Mouse (Mus musculus): ENCODE results near the gene Cldn22. TPM values are rescaled to one million over a fixed set of nuclear protein-coding genes. Genes with fewer than 3 reads are reported as not detected.

Cldn22 gene
- total and polyA plus RNA-seq, 3 experiments, result not detected

DNA sequence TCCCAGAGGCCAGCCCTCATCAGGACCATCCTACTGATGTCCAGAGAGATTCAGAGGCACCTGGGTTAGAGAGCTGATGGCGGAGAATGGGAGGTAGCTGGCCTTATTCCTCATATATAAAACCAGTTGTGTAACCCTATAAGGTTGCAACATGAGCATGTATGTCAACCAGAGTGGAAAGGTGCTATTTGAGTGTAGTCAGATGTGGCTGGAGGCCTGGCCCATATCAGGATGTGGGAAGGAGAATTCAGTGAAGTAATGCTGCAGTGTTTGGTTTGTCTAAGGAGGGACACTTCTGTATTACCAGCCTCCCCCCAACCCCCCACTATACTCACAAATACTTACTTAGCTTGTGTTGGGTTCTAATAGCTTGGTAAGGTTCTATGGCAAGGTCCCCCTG is 20.0 kb upstream of the Cldn22 start:
- Histone ChIP-seq H3K4me3 (ENCODE audit: control insufficient read depth in 1 of 2, insufficient read depth in 1 of 2, low read depth in 2 of 2, low read length in 2 of 2) (no peak overlapping the region), H3K27me3 (ENCODE audit: control insufficient read depth in 1 of 2, insufficient read depth in 2 of 2, low read length in 2 of 2) (no peaks in the 10 kb centered on the region), H3K9ac (ENCODE audit: control insufficient read depth, low read depth, low read length, poor library complexity, severe bottlenecking) (no peak overlapping the region), H3K27ac (ENCODE audit: control insufficient read depth, low read depth, low read length) (no peak overlapping the region), H3K4me1 (ENCODE audit: control insufficient read depth in 1 of 2, insufficient read depth in 2 of 2, low read length in 2 of 2) (peaks cover 0 to 2% of the 10 kb centered on the region in 2 experiments; a peak in 1 of 4 replicates), H3K79me2 (ENCODE audit: control insufficient read depth, insufficient read depth, low read length, poor library complexity) (no peaks in the 10 kb centered on the region), H3K9me3 (replicated peaks; ENCODE audit: insufficient read depth, low read length) (no peaks in the 10 kb centered on the region), H3K36me3 (ENCODE audit: control insufficient read depth in 1 of 2, insufficient read depth in 2 of 2, low read length in 2 of 2) (peaks cover 0 to 2% of the 10 kb centered on the region in 2 experiments; a peak in 2 of 4 replicates)
- no peak for DNase-seq (ENCODE audit: low read depth, low spot score)
- TF ChIP-seq ETS1 (IDR thresholded peaks at IDR 0.05; ENCODE audit: low read depth, low read length) (no peak), CTCF (IDR thresholded peaks at IDR 0.05 in 2 of 3, conservative IDR thresholded peaks at IDR 0.05 in 1 of 3; ENCODE audit: control insufficient read depth in 1 of 3, insufficient read depth in 1 of 3, low read depth in 2 of 3, low read length in 3 of 3, poor library complexity in 1 of 3, severe bottlenecking in 1 of 3) (no peak)

DNA sequence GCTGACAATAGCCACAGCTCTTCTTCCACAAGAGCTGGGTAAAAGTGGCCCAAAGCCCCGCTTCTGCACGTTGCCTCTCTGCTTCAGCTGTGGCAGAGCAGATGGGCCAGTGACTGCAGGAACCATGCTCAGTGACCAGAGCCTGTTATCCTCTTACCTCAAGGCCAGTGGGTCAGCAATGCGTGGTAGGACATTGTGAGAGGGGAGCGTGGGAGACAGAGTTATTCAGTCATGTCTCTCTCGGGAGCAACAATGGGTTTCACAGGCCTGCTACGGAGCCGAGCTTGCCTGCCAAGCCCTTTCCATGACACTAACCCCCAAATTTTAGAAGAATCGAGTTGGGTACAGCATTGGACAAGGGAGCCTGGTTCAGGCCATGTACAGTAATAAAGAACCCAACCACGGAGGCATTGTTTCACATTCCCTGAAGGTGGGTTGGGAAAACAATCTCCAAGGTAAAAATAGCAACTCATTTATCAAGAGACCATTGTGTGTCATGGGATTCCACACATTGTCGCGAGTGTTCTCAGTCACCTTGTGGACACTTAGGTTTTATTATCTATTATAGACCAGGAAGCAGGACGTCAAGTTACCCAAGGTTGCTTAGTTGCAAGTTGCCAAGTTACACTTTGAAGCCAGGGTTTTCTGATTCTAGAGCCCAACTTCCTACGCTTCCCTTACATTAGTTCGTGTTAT is 14.2 kb upstream of the Cldn22 start:
- H3K4me3 ChIP-seq (ENCODE audit: control insufficient read depth in 1 of 2, insufficient read depth in 1 of 2, low read depth in 2 of 2, low read length in 2 of 2), result no peak overlapping the region
- H3K79me2 ChIP-seq (ENCODE audit: control insufficient read depth, insufficient read depth, low read length, poor library complexity), result no peaks in the 10 kb centered on the region
- H3K27me3 ChIP-seq (ENCODE audit: control insufficient read depth in 1 of 2, insufficient read depth in 2 of 2, low read length in 2 of 2), result no peaks in the 10 kb centered on the region
- no peaks in the 10 kb centered on the region for H3K36me3 ChIP-seq (ENCODE audit: control insufficient read depth in 1 of 2, insufficient read depth in 2 of 2, low read length in 2 of 2)
- no peak overlapping the region for H3K27ac ChIP-seq (ENCODE audit: control insufficient read depth, low read depth, low read length)
- no peaks in the 10 kb centered on the region for H3K9me3 ChIP-seq (replicated peaks; ENCODE audit: insufficient read depth, low read length)
- no peak for DNase-seq (ENCODE audit: low read depth, low spot score)
- no peak for TF ChIP-seq TBP (IDR thresholded peaks at IDR 0.05; ENCODE audit: low read depth, low read length)
- TF ChIP-seq HCFC1 (IDR thresholded peaks at IDR 0.05; ENCODE audit: low read depth, low read length), result no peak
- no peak for TF ChIP-seq NELFE (IDR thresholded peaks at IDR 0.05; ENCODE audit: low read depth, low read length)
- no peak for TF ChIP-seq MAZ (IDR thresholded peaks at IDR 0.05; ENCODE audit: low read depth, low read length)
- no peak for TF ChIP-seq EP300 (IDR thresholded peaks at IDR 0.05; ENCODE audit: low read depth in 1 of 2, low read length in 2 of 2)
- TF ChIP-seq POLR2AphosphoS5 (IDR thresholded peaks at IDR 0.05; ENCODE audit: borderline replicate concordance, low read depth, low read length), result no peak
- no peak for TF ChIP-seq ZKSCAN1 (IDR thresholded peaks at IDR 0.05; ENCODE audit: low read depth, low read length)
- no peak for TF ChIP-seq E2F4 (IDR thresholded peaks at IDR 0.05; ENCODE audit: borderline replicate concordance, low read depth, low read length)
- no peaks in the 10 kb centered on the region for H3K4me1 ChIP-seq (ENCODE audit: control insufficient read depth in 1 of 2, insufficient read depth in 2 of 2, low read length in 2 of 2)
- H3K9ac ChIP-seq (ENCODE audit: control insufficient read depth, low read depth, low read length, poor library complexity, severe bottlenecking), result no peak overlapping the region

DNA sequence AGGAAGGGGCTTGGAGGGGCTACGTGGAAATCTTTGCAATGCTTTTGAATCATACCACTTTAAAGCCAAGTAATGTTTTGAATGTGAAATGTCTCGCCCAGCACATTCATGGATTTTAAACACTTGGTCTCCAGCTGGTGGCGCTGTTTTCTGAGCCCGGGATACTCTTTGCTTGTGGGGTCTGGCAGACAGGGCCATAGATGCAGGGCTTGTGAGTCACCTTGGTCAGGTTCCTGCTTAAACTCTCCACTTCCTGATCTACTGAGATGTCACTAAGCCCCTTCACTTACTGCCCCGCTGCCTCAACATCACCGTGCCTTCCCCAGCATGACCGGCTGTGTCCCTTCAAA is 13.6 kb upstream of the Cldn22 start:
- Histone ChIP-seq H3K9me3 (replicated peaks; ENCODE audit: insufficient read depth, low read length) (no peaks in the 10 kb centered on the region), H3K36me3 (ENCODE audit: control insufficient read depth in 1 of 2, insufficient read depth in 2 of 2, low read length in 2 of 2) (no peaks in the 10 kb centered on the region), H3K79me2 (ENCODE audit: control insufficient read depth, insufficient read depth, low read length, poor library complexity) (no peaks in the 10 kb centered on the region), H3K4me3 (ENCODE audit: control insufficient read depth in 1 of 2, insufficient read depth in 1 of 2, low read depth in 2 of 2, low read length in 2 of 2) (no peak overlapping the region), H3K27me3 (ENCODE audit: control insufficient read depth in 1 of 2, insufficient read depth in 2 of 2, low read length in 2 of 2) (no peaks in the 10 kb centered on the region), H3K27ac (ENCODE audit: control insufficient read depth, low read depth, low read length) (no peak overlapping the region), H3K9ac (ENCODE audit: control insufficient read depth, low read depth, low read length, poor library complexity, severe bottlenecking) (no peak overlapping the region), H3K4me1 (ENCODE audit: control insufficient read depth in 1 of 2, insufficient read depth in 2 of 2, low read length in 2 of 2) (no peaks in the 10 kb centered on the region)
- peak; percentile 11 for DNase-seq (ENCODE audit: low read depth, low spot score)
- no peak for TF ChIP-seq NRF1 (IDR thresholded peaks at IDR 0.05; ENCODE audit: insufficient read depth, low read depth, low read length, poor library complexity, severe bottlenecking)
- peak in 2 of 3 experiments; percentile 33 to 34; a peak in 3 of 6 replicates for TF ChIP-seq CTCF (IDR thresholded peaks at IDR 0.05 in 2 of 3, conservative IDR thresholded peaks at IDR 0.05 in 1 of 3; ENCODE audit: control insufficient read depth in 1 of 3, insufficient read depth in 1 of 3, low read depth in 2 of 3, low read length in 3 of 3, poor library complexity in 1 of 3, severe bottlenecking in 1 of 3)
- TF ChIP-seq ETS1 (IDR thresholded peaks at IDR 0.05; ENCODE audit: low read depth, low read length), result no peak
- TF ChIP-seq SMC3 (IDR thresholded peaks at IDR 0.05; ENCODE audit: low read depth, low read length), result peak; percentile 26
- no peak for TF ChIP-seq TCF12 (IDR thresholded peaks at IDR 0.05; ENCODE audit: low read depth, low read length)

All from MEL (cell line).